Mouse (Mus musculus) lung, postnatal 0 days (tissue): Measurements from ENCODE around the gene Slc6a19.

Source experiments
- CTCF ChIP-seq: IDR thresholded peaks from 2 replicates; pipeline ENCODE4 v1.5.1; 2016; ENCODE audit warnings: antibody characterized with exemption, mild to moderate bottlenecking
- EP300 ChIP-seq: IDR thresholded peaks from 2 replicates; pipeline ENCODE4 v1.6.1; 2016; ENCODE audit warnings: antibody characterized with exemption, mild to moderate bottlenecking, control low read depth

DNA sequence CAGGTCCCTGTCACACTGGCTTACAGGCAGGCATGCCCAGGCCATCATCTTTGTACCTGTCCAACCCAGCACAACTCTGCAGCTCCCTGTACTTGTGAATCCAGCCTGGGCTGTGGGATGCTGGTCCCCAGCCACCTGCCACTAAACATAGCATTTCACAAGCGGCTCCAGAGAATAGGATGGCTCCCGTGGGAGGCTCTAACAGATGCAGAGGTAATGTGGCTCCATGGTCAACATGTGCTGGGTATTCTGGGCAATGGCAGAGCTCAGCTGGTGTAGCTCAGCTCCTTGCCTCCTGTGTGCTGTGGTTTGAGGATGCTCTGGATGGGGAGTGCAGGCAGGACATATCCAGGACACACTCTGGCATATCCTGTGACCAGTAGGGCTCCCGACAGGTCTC is 39.0 kb upstream of the Slc6a19 start:
- TF ChIP-seq CTCF (no peak), EP300 (no peak)
